Mouse (Mus musculus) ES-E14 (cell line): ENCODE measurements around the gene Sidt2.

Source experiments
- CHD2 ChIP-seq: IDR thresholded peaks from 2 replicates; pipeline ENCODE4 v1.6.1; 2014; ENCODE audit warnings: mild to moderate bottlenecking, low read depth, low read length, inconsistent platforms
- MAFK ChIP-seq: IDR thresholded peaks from 2 replicates; pipeline ENCODE4 v1.6.1; 2014; ENCODE audit warnings: mild to moderate bottlenecking, low read depth, low read length, inconsistent platforms; ENCODE audit not compliant: insufficient read depth
- ZC3H11A ChIP-seq: IDR thresholded peaks from 2 replicates; pipeline ENCODE4 v1.6.1; 2012; ENCODE audit warnings: low read depth, mild to moderate bottlenecking, inconsistent platforms, low read length, borderline replicate concordance

DNA sequence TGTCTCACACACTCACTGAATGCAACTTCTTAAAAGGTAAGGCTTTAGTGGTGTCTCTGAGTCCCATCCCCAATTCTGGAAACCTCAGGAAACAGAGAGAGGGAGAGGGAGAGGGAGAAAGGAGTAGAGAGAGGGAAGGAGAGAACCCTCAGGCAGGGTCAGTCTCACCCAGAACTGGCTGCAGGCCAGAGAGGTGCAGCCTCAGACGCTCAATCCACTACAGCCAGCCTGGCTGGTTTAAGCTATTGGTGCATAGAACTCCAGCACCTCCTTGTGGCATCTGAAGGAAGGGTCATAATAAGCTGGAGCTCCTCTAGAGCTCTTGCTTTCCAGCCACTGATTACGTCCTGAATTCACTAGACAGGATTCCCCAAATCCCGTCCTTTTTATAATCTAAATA lies 18.2 kb downstream of the Sidt2 start:
- no peak for TF ChIP-seq MAFK
- TF ChIP-seq ZC3H11A = peak; percentile 36; the same call in 1 of the 2 replicates
- no peak for TF ChIP-seq CHD2
